Mouse (Mus musculus): ENCODE measurements at regions not wholly inside any gene's neighbourhood (a gene's known extent, or its start where the extent isn't known, plus 50 kb on each side); places are given as distances from the start of the nearest gene placed in this dataset.

- DNase-seq (ENCODE audit: low spot score) (no peak), ATAC-seq (replicated peaks; ENCODE audit: low FRiP score) (peak; percentile 99)
- no peaks in the 10 kb centered on the region for H3K36me3 ChIP-seq (ENCODE audit: control insufficient read depth, insufficient read depth, low read length)
- no peak overlapping the region for H3K9ac ChIP-seq (ENCODE audit: low read depth, low read length)
- H3K27ac ChIP-seq (ENCODE audit: low read depth, low read length): peak overlapping the region; percentile 28
- 27% methylated on average over 2 of the region's 2 CpGs for WGBS
- no peaks in the 10 kb centered on the region for H3K4me1 ChIP-seq (replicated peaks; ENCODE audit: control insufficient read depth, insufficient read depth, low read length)
- no peak overlapping the region for H3K4me3 ChIP-seq (ENCODE audit: low read depth, low read length)
- no peaks in the 10 kb centered on the region for H3K9me3 ChIP-seq (ENCODE audit: control insufficient read depth, low read length)
- H3K27me3 ChIP-seq (replicated peaks; ENCODE audit: control insufficient read depth, insufficient read depth, low read length): no peaks in the 10 kb centered on the region
- H3K4me2 ChIP-seq: no peak overlapping the region
Measured at GRCm38 (mm10) chr1:157695198-157695597, 188.7 kb downstream of the Sec16b start.

- no peaks in the 10 kb centered on the region for H3K9me3 ChIP-seq (ENCODE audit: control insufficient read depth, low read length)
- ATAC-seq (replicated peaks; ENCODE audit: low FRiP score) (no peak), DNase-seq (ENCODE audit: low spot score) (no peak)
- H3K9ac ChIP-seq (ENCODE audit: low read depth, low read length): no peak overlapping the region
- 72% methylated on average over 6 of the region's 6 CpGs for WGBS
- no peaks in the 10 kb centered on the region for H3K36me3 ChIP-seq (ENCODE audit: control insufficient read depth, insufficient read depth, low read length)
- no peak overlapping the region for H3K27ac ChIP-seq (ENCODE audit: low read depth, low read length)
- H3K4me1 ChIP-seq (replicated peaks; ENCODE audit: control insufficient read depth, insufficient read depth, low read length): no peaks in the 10 kb centered on the region
- no peak overlapping the region for H3K4me3 ChIP-seq (ENCODE audit: low read depth, low read length)
- H3K4me2 ChIP-seq: no peak overlapping the region
- no peaks in the 10 kb centered on the region for H3K27me3 ChIP-seq (replicated peaks; ENCODE audit: control insufficient read depth, insufficient read depth, low read length)
Measured at GRCm38 (mm10) chr1:157703639-157704038, 197.1 kb downstream of the Sec16b start.

DNA sequence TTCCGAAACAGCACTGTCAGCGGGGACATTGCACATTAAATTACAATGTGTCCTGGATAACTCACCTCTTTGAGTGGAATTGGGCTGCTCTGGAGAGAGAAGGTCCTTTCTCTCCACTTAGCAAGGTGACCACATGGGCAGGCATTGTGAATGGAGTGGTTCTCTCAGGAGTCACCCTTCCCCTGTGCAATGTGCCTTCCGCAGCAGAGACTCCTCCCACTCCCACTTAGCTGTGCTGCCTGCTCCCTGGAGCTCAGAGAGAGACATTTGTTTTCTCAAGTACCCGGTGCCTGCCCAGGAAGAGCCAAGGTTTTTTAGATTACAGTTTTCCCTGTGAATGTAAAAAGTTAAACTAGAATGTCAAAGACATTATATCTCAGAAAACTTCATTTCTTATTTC is 198.8 kb downstream of the Sec16b start:
- WGBS: 52% methylated on average over 4 of the region's 4 CpGs
- H3K4me2 ChIP-seq: no peak overlapping the region
- ATAC-seq (replicated peaks; ENCODE audit: low FRiP score) (0 out of 2 replicates have a peak, but pooled peaks have one; percentile 38), DNase-seq (ENCODE audit: low spot score) (no peak)
- H3K4me1 ChIP-seq (replicated peaks; ENCODE audit: control insufficient read depth, insufficient read depth, low read length): no peaks in the 10 kb centered on the region
- no peak overlapping the region for H3K4me3 ChIP-seq (ENCODE audit: low read depth, low read length)
- no peak overlapping the region for H3K27ac ChIP-seq (ENCODE audit: low read depth, low read length)
- H3K36me3 ChIP-seq (ENCODE audit: control insufficient read depth, insufficient read depth, low read length): no peaks in the 10 kb centered on the region
- no peaks in the 10 kb centered on the region for H3K9me3 ChIP-seq (ENCODE audit: control insufficient read depth, low read length)
- H3K27me3 ChIP-seq (replicated peaks; ENCODE audit: control insufficient read depth, insufficient read depth, low read length): no peaks in the 10 kb centered on the region
- H3K9ac ChIP-seq (ENCODE audit: low read depth, low read length): no peak overlapping the region

- H3K9ac ChIP-seq (ENCODE audit: low read depth, low read length): no peak overlapping the region
- no peaks in the 10 kb centered on the region for H3K9me3 ChIP-seq (ENCODE audit: control insufficient read depth, low read length)
- no peaks in the 10 kb centered on the region for H3K4me1 ChIP-seq (replicated peaks; ENCODE audit: control insufficient read depth, insufficient read depth, low read length)
- H3K4me2 ChIP-seq: no peak overlapping the region
- no peak overlapping the region for H3K4me3 ChIP-seq (ENCODE audit: low read depth, low read length)
- no peak for DNase-seq (ENCODE audit: low spot score)
- H3K27ac ChIP-seq (ENCODE audit: low read depth, low read length): no peak overlapping the region
- H3K27me3 ChIP-seq (replicated peaks; ENCODE audit: control insufficient read depth, insufficient read depth, low read length): no peaks in the 10 kb centered on the region
- no peak for ATAC-seq (replicated peaks; ENCODE audit: low FRiP score)
- H3K36me3 ChIP-seq (ENCODE audit: control insufficient read depth, insufficient read depth, low read length): no peaks in the 10 kb centered on the region
- 80% methylated on average over 2 of the region's 2 CpGs for WGBS
Measured at GRCm38 (mm10) chr1:157707256-157707655, 200.7 kb downstream of the Sec16b start.

- WGBS: 88% methylated on average over 6 of the region's 6 CpGs
- no peak for ATAC-seq (replicated peaks; ENCODE audit: low FRiP score)
- Histone ChIP-seq H3K9ac (ENCODE audit: low read depth, low read length) (no peak overlapping the region), H3K4me1 (replicated peaks; ENCODE audit: control insufficient read depth, insufficient read depth, low read length) (no peaks in the 10 kb centered on the region), H3K9me3 (ENCODE audit: control insufficient read depth, low read length) (no peaks in the 10 kb centered on the region), H3K27me3 (replicated peaks; ENCODE audit: control insufficient read depth, insufficient read depth, low read length) (no peaks in the 10 kb centered on the region), H3K36me3 (ENCODE audit: control insufficient read depth, insufficient read depth, low read length) (no peaks in the 10 kb centered on the region), H3K4me2 (no peak overlapping the region), H3K27ac (ENCODE audit: low read depth, low read length) (no peak overlapping the region), H3K4me3 (ENCODE audit: low read depth, low read length) (no peak overlapping the region)
- DNase-seq (ENCODE audit: low spot score): no peak
Measured at GRCm38 (mm10) chr1:157709117-157709516, 202.6 kb downstream of the Sec16b start.

DNA sequence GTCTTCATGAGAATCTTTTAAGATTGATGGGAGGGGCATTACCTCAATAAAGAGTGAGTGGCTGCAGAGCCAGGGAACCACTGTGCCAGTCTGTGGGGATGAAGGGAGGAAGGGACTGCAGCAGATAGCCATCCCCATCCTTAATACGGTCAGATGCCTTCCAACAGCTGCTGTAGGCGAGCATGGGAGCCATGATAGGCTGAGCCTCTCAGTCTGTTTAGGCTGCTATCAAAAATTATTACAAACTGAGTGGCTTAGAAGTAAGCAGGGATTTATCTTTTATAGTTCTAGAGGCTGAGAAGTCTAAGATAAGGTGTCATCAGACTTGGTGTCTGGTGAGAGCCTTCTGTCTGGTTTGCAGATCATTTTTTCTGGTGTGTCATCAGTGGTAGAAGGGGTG is 204.3 kb downstream of the Sec16b start:
- Histone ChIP-seq H3K9me3 (ENCODE audit: control insufficient read depth, low read length) (no peaks in the 10 kb centered on the region), H3K9ac (ENCODE audit: low read depth, low read length) (no peak overlapping the region), H3K27me3 (replicated peaks; ENCODE audit: control insufficient read depth, insufficient read depth, low read length) (no peaks in the 10 kb centered on the region), H3K36me3 (ENCODE audit: control insufficient read depth, insufficient read depth, low read length) (no peaks in the 10 kb centered on the region), H3K4me2 (no peak overlapping the region), H3K4me3 (ENCODE audit: low read depth, low read length) (no peak overlapping the region), H3K4me1 (replicated peaks; ENCODE audit: control insufficient read depth, insufficient read depth, low read length) (no peaks in the 10 kb centered on the region), H3K27ac (ENCODE audit: low read depth, low read length) (no peak overlapping the region)
- ATAC-seq (replicated peaks; ENCODE audit: low FRiP score): peak; percentile 32; the same call in 1 of the 2 replicates
- no peak for DNase-seq (ENCODE audit: low spot score)
- WGBS: 88% methylated on average over 2 of the region's 2 CpGs

GRCm38 (mm10) chr1:157712519-157712918 is 206.0 kb downstream of the Sec16b start:
- H3K36me3 ChIP-seq (ENCODE audit: control insufficient read depth, insufficient read depth, low read length): no peaks in the 10 kb centered on the region
- H3K9ac ChIP-seq (ENCODE audit: low read depth, low read length): no peak overlapping the region
- H3K4me1 ChIP-seq (replicated peaks; ENCODE audit: control insufficient read depth, insufficient read depth, low read length): no peaks in the 10 kb centered on the region
- no peak overlapping the region for H3K4me2 ChIP-seq
- no peaks in the 10 kb centered on the region for H3K9me3 ChIP-seq (ENCODE audit: control insufficient read depth, low read length)
- 38% methylated on average over 2 of the region's 2 CpGs for WGBS
- ATAC-seq (replicated peaks; ENCODE audit: low FRiP score) (no peak), DNase-seq (ENCODE audit: low spot score) (no peak)
- no peaks in the 10 kb centered on the region for H3K27me3 ChIP-seq (replicated peaks; ENCODE audit: control insufficient read depth, insufficient read depth, low read length)
- no peak overlapping the region for H3K4me3 ChIP-seq (ENCODE audit: low read depth, low read length)
- H3K27ac ChIP-seq (ENCODE audit: low read depth, low read length): no peak overlapping the region

GRCm38 (mm10) chr1:157713851-157714250 is 207.3 kb downstream of the Sec16b start:
- 87% methylated on average over 7 of the region's 7 CpGs for WGBS
- Histone ChIP-seq H3K4me2 (no peak overlapping the region), H3K36me3 (ENCODE audit: control insufficient read depth, insufficient read depth, low read length) (no peaks in the 10 kb centered on the region)

GRCm38 (mm10) chr1:157715632-157716031 is 209.1 kb downstream of the Sec16b start:
- WGBS: 77% methylated on average over 3 of the region's 3 CpGs

More at GRCm38 (mm10) chr1:157713851-157714250, 207.3 kb downstream of the Sec16b start:
- no peak overlapping the region for H3K27ac ChIP-seq (ENCODE audit: low read depth, low read length)
- no peaks in the 10 kb centered on the region for H3K4me1 ChIP-seq (replicated peaks; ENCODE audit: control insufficient read depth, insufficient read depth, low read length)
- DNase-seq (ENCODE audit: low spot score) (no peak), ATAC-seq (replicated peaks; ENCODE audit: low FRiP score) (no peak)
- H3K9me3 ChIP-seq (ENCODE audit: control insufficient read depth, low read length): no peaks in the 10 kb centered on the region
- no peak overlapping the region for H3K9ac ChIP-seq (ENCODE audit: low read depth, low read length)
- no peak overlapping the region for H3K4me3 ChIP-seq (ENCODE audit: low read depth, low read length)
- no peaks in the 10 kb centered on the region for H3K27me3 ChIP-seq (replicated peaks; ENCODE audit: control insufficient read depth, insufficient read depth, low read length)

More at GRCm38 (mm10) chr1:157715632-157716031, 209.1 kb downstream of the Sec16b start:
- Histone ChIP-seq H3K36me3 (ENCODE audit: control insufficient read depth, insufficient read depth, low read length) (no peaks in the 10 kb centered on the region), H3K4me2 (no peak overlapping the region), H3K27ac (ENCODE audit: low read depth, low read length) (no peak overlapping the region), H3K4me3 (ENCODE audit: low read depth, low read length) (no peak overlapping the region), H3K9me3 (ENCODE audit: control insufficient read depth, low read length) (no peaks in the 10 kb centered on the region), H3K27me3 (replicated peaks; ENCODE audit: control insufficient read depth, insufficient read depth, low read length) (no peaks in the 10 kb centered on the region), H3K4me1 (replicated peaks; ENCODE audit: control insufficient read depth, insufficient read depth, low read length) (no peaks in the 10 kb centered on the region), H3K9ac (ENCODE audit: low read depth, low read length) (no peak overlapping the region)
- ATAC-seq (replicated peaks; ENCODE audit: low FRiP score): no peak
- DNase-seq (ENCODE audit: low spot score): peak; percentile 14

All from liver, embryonic 11.5 days (tissue).